Mouse (Mus musculus) forebrain, embryonic 11.5 days (tissue): ENCODE data around the gene Epha4. TPM values are rescaled to one million over a fixed set of nuclear protein-coding genes. Genes with fewer than 3 reads are reported as not detected.

ENCODE experiments used
- ATAC-seq: fragments of 200-750 bp; cut with Nextera tagmentation; replicated peaks from 2 replicates; pipeline ENCODE4 v1.8.0; 2017; ENCODE audit warnings: moderate TSS enrichment; ENCODE audit not compliant: low FRiP score
- DNase-seq: peaks from one replicate; pipeline ENCODE4 v3.0.0-alpha.2; 2017; ENCODE audit warnings: low spot score
- H3K27ac ChIP-seq: fragments of 300-500 bp; sonication (generic); 2 replicates; pipeline ENCODE4 v1.5.1; 2014; ENCODE audit warnings: low read depth, low read length
- H3K27me3 ChIP-seq: fragments of 300-500 bp; sonication (generic); 2 replicates; pipeline ENCODE4 v1.6.1; 2014; ENCODE audit warnings: mild to moderate bottlenecking, low read length, mixed read lengths; ENCODE audit not compliant: control insufficient read depth, insufficient read depth
- H3K36me3 ChIP-seq: fragments of 300-500 bp; sonication (generic); 2 replicates; pipeline ENCODE4 v1.6.1; 2014; ENCODE audit warnings: mild to moderate bottlenecking, low read length, moderate library complexity, mixed read lengths; ENCODE audit not compliant: control insufficient read depth, insufficient read depth
- H3K4me1 ChIP-seq: fragments of 300-500 bp; sonication (generic); replicated peaks from 2 replicates; pipeline ENCODE4 v1.6.1; 2014; ENCODE audit warnings: low read length, mixed read lengths; ENCODE audit not compliant: control insufficient read depth, insufficient read depth
- H3K4me2 ChIP-seq: fragments of 300-500 bp; sonication (generic); 2 replicates; pipeline ENCODE4 v1.6.1; 2014; ENCODE audit warnings: low read depth, mild to moderate bottlenecking, low read length, moderate library complexity, mixed read lengths; ENCODE audit not compliant: severe bottlenecking
- H3K4me3 ChIP-seq: fragments of 300-500 bp; sonication (generic); 2 replicates; pipeline ENCODE4 v1.5.1; 2014; ENCODE audit warnings: low read depth, low read length
- H3K9ac ChIP-seq: fragments of 300-500 bp; sonication (generic); 2 replicates; pipeline ENCODE4 v1.6.1; 2014; ENCODE audit warnings: low read length
- H3K9me3 ChIP-seq: fragments of 300-500 bp; sonication (generic); 2 replicates; pipeline ENCODE4 v1.6.1; 2016; ENCODE audit warnings: low read length, mixed read lengths; ENCODE audit not compliant: control insufficient read depth
- WGBS: fragments of 180-500 bp; shearing (Covaris S2); extraction: QIAGEN DNeasy Blood & Tissue Kit; methylation state at CpG from one replicate; pipeline ENCODE4 v1.1.7; 2014; 5-methylcytosine and 5-hydroxymethylcytosine counted together
- polyA plus RNA-seq: library from polyadenylated mRNA; unstranded; fragments of >200 nt; fragmentation: Nextera tagmentation; extraction: Ambion mirVana; gene quantifications from 2 replicates; pipeline ENCODE4 v1.2.1, GENCODE M21; 2014

Epha4 gene
- polyA plus RNA-seq, 1 experiment from 2014 or later = 38.4 TPM

GRCm38 (mm10) chr1:77532576-77533183 lies 17.8 kb upstream of the Epha4 start:
- Histone ChIP-seq H3K27ac (peak overlapping the region; percentile 76), H3K36me3 (no peaks in the 10 kb centered on the region), H3K4me1 (peaks cover 4% of the 10 kb centered on the region; the same call in 1 of the 2 replicates), H3K27me3 (no peaks in the 10 kb centered on the region), H3K4me3 (no peak overlapping the region), H3K9me3 (no peaks in the 10 kb centered on the region), H3K9ac (no peak overlapping the region), H3K4me2 (0 out of 2 replicates have a peak overlapping the region, but pooled peaks have one; percentile 5)
- ATAC-seq = peak; percentile 67
- WGBS = 34% methylated on average over 6 of the region's 6 CpGs
- DNase-seq = no peak

GRCm38 (mm10) chr1:77531934-77532575 lies 17.2 kb upstream of the Epha4 start:
- ATAC-seq = peak; percentile 86
- WGBS = 42% methylated on average over 5 of the region's 5 CpGs
- Histone ChIP-seq H3K27me3 (no peaks in the 10 kb centered on the region), H3K9ac (no peak overlapping the region), H3K36me3 (no peaks in the 10 kb centered on the region), H3K9me3 (no peaks in the 10 kb centered on the region), H3K4me2 (0 out of 2 replicates have a peak overlapping the region, but pooled peaks have one; percentile 5), H3K27ac (peak overlapping the region; percentile 76), H3K4me3 (no peak overlapping the region), H3K4me1 (peaks cover 4% of the 10 kb centered on the region; the same call in 1 of the 2 replicates)
- DNase-seq = peak; percentile 64

GRCm38 (mm10) chr1:77525082-77525481 lies 10.2 kb upstream of the Epha4 start:
- ATAC-seq = no peak
- H3K4me2 ChIP-seq = no peak overlapping the region
- H3K4me1 ChIP-seq = peaks cover 2% of the 10 kb centered on the region; the same call in 1 of the 2 replicates
- no peak overlapping the region for H3K9ac ChIP-seq
- H3K27ac ChIP-seq = no peak overlapping the region
- H3K9me3 ChIP-seq = no peaks in the 10 kb centered on the region
- H3K27me3 ChIP-seq = no peaks in the 10 kb centered on the region
- no peak for DNase-seq
- 90% methylated on average over 8 of the region's 8 CpGs for WGBS
- no peaks in the 10 kb centered on the region for H3K36me3 ChIP-seq
- H3K4me3 ChIP-seq = no peak overlapping the region

- no peak for ATAC-seq
- no peak for DNase-seq
Measured at GRCm38 (mm10) chr1:77523354-77523753, 8.5 kb upstream of the Epha4 start.

GRCm38 (mm10) chr1:77521640-77522539 lies 7.0 kb upstream of the Epha4 start:
- Histone ChIP-seq H3K9me3 (no peaks in the 10 kb centered on the region), H3K4me1 (peaks cover 4% of the 10 kb centered on the region; the same call in 1 of the 2 replicates), H3K36me3 (no peaks in the 10 kb centered on the region), H3K4me3 (no peak overlapping the region), H3K27me3 (no peaks in the 10 kb centered on the region), H3K4me2 (peak overlapping the region; percentile 39), H3K27ac (no peak overlapping the region), H3K9ac (peak overlapping the region; percentile 43; the same call in 1 of the 2 replicates)
- DNase-seq = no peak
- 0 out of 2 replicates have a peak, but pooled peaks have one; percentile 33 for ATAC-seq
- 11% methylated on average over 16 of the region's 17 CpGs for WGBS

More at GRCm38 (mm10) chr1:77523354-77523753, 8.5 kb upstream of the Epha4 start:
- Histone ChIP-seq H3K27me3 (no peaks in the 10 kb centered on the region), H3K4me3 (no peak overlapping the region), H3K4me1 (peaks cover 2% of the 10 kb centered on the region; the same call in 1 of the 2 replicates), H3K9ac (no peak overlapping the region), H3K9me3 (no peaks in the 10 kb centered on the region), H3K4me2 (no peak overlapping the region), H3K36me3 (no peaks in the 10 kb centered on the region), H3K27ac (no peak overlapping the region)
- WGBS = 79% methylated on average over 2 of the region's 2 CpGs

GRCm38 (mm10) chr1:77518715-77519114 lies 3.8 kb upstream of the Epha4 start:
- no peak overlapping the region for H3K4me2 ChIP-seq
- H3K27me3 ChIP-seq = no peaks in the 10 kb centered on the region
- no peak overlapping the region for H3K27ac ChIP-seq
- no peak for DNase-seq
- 89% methylated on average over 3 of the region's 3 CpGs for WGBS
- no peaks in the 10 kb centered on the region for H3K36me3 ChIP-seq
- H3K9ac ChIP-seq = no peak overlapping the region
- no peak for ATAC-seq
- no peaks in the 10 kb centered on the region for H3K9me3 ChIP-seq
- H3K4me1 ChIP-seq = peaks cover 7% of the 10 kb centered on the region; the same call in 1 of the 2 replicates
- no peak overlapping the region for H3K4me3 ChIP-seq

GRCm38 (mm10) chr1:77516203-77516991 lies 1.5 kb upstream of the Epha4 start:
- H3K36me3 ChIP-seq = no peaks in the 10 kb centered on the region
- peak overlapping the region; percentile 67 for H3K9ac ChIP-seq
- under 1% methylated on average over 36 of the region's 36 CpGs for WGBS
- H3K27me3 ChIP-seq = no peaks in the 10 kb centered on the region
- H3K4me2 ChIP-seq = peak overlapping the region; percentile 99
- 0 out of 2 replicates have a peak overlapping the region, but pooled peaks have one; percentile 59 for H3K27ac ChIP-seq
- no peaks in the 10 kb centered on the region for H3K9me3 ChIP-seq
- peak; percentile 39 for ATAC-seq
- peak; percentile 97 for DNase-seq
- H3K4me3 ChIP-seq = peak overlapping the region; percentile 79
- peaks cover 7% of the 10 kb centered on the region; the same call in 1 of the 2 replicates for H3K4me1 ChIP-seq
